Mouse (Mus musculus) gastrocnemius, postnatal 4 days (tissue): ENCODE data around the gene H2afy. TPM values are rescaled to one million over a fixed set of nuclear protein-coding genes. Genes with fewer than 3 reads are reported as not detected.

Experiments
- DNase-seq, 2 experiments: peaks; one replicate each; pipeline ENCODE4 v3.0.0; 2021 to 2022; ENCODE audit warnings: low spot score in 2 of 2, mixed read lengths in 2 of 2
- long read RNA-seq, 2 experiments: library from polyadenylated mRNA; stranded (forward); transcript quantifications; one replicate each; pipeline ENCODE4 v2.0.0; 2021
- total RNA-seq, 2 experiments: library from RNA; stranded (reverse); gene quantifications; 2 replicates each; pipeline ENCODE4 v1.2.3; 2021

The H2afy gene
- 10 to 100 TPM; 80.2 to 89.7 TPM for total RNA-seq
- long read RNA-seq, experiment 1, transcript H2afy-202 (9 exons, 1,933 nt), result major isoform, 26 of 129 reads
- long read RNA-seq, experiment 1, transcript H2afy-201 (9 exons, 2,046 nt), result minor isoform, 16 of 129 reads
- long read RNA-seq, experiment 1, partial matches to known transcripts, result 1 of 129 reads
- long read RNA-seq, experiment 1, other reads (novel, unspliced or antisense), result 81 of 129 reads
- long read RNA-seq, experiment 2, transcript H2afy-201 (9 exons, 2,046 nt), result minor isoform, 9 of 170 reads
- long read RNA-seq, experiment 2, transcript H2afy-203 (3 exons, 728 nt), result minor isoform, 5 of 170 reads
- long read RNA-seq, experiment 2, transcript H2afy-202 (9 exons, 1,933 nt), result major isoform, 36 of 170 reads
- long read RNA-seq, experiment 2, partial matches to known transcripts, result 12 of 170 reads
- long read RNA-seq, experiment 2, other reads (novel, unspliced or antisense), result 108 of 170 reads

DNA sequence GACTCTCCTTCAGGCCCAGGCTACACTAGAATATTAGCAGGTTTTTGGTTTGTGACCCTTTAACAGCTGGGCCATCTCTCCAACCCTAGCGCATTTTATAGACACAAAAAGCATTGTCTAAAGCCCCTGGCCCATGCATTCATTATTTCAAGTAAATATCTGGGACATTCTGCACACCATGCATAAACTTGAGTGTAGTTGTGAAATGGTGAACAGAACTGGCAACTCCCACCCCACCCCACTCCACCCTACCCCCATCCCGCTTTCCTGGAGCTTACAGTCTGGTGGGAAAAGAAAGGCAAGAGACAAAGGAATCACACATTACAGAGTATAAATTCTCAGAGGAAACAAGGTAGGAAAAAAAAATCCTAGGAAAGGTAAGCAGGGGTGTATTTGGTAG, at the start of gene H2afy:
Gene H2afy (minus strand): TSS at position 162 of the 400 bp plus-strand sequence.
- no peak for DNase-seq

DNA sequence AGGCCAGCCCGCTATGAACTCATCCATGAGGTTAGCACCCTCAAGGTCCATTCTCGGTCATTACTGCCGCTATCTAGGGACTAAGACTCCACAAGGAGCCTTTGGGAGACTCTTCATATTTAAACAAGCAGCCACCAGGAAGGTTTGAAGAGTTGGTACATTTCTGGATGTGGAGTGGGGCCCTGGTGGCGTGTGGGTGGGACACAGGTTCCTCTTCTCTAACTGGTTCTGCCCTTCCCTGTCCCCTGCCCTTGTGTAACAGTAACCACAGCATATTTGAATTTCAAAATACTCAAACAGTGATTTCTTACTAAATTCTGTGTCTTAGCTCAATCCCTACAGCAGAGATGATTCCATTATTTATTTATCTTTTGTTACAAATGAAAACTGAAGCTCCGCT, 47.5 kb upstream of the H2afy start:
- DNase-seq, result no peak

DNA sequence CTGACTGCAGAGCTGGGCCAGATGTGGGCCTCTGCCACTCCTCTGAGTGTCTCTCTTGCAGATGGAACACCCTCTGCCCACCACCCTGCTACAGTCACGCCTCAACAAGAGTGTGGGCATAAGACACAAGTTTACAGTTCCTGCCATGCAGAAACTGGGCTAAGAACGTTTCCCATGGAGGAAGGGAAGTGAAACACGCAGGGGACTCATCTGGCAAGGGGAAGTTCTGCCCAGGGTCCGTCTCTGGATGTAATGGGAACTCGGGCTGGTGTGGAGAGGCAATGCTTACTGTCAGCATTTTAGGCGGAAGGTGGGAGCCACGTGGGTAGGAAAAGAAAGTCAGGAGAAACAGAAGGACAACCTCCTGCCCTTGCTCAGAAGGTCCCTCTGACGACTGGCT, 45.3 kb upstream of the H2afy start:
- no peak for DNase-seq

DNA sequence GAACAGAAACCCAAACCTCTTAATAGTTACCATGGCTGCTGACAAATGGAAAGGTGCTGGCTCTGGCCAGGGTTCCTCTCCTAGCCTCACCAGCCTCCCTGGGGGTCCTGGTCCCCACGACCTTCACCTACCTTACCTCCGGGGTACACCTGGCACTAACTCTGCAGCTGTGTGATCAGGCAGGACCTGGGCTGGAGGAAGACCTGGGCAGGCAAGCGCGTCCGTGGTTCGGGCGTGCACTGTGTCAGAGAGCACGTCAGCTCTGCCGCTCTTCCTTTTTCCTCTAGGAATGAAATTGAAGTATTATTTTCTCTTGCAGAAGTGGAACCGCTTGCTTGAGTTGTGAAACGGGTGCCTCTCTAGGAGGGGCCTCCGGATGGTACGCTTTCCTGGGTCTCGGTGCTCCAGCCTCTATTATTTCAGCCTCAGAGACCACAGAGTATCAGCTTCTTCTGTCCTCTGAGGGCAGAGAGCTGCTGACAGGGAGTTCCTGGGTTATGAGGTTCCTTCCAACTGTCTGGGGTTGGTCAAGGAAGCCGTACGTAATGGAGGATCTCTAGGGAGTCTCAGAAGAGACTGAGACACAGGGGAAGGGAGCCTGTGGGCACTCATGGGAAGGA, 42.4 kb upstream of the H2afy start, which contains the start of gene Tifab:
Gene Tifab (minus strand): TSS at position 470 of the 620 bp plus-strand sequence.
- DNase-seq, result no peak

DNA sequence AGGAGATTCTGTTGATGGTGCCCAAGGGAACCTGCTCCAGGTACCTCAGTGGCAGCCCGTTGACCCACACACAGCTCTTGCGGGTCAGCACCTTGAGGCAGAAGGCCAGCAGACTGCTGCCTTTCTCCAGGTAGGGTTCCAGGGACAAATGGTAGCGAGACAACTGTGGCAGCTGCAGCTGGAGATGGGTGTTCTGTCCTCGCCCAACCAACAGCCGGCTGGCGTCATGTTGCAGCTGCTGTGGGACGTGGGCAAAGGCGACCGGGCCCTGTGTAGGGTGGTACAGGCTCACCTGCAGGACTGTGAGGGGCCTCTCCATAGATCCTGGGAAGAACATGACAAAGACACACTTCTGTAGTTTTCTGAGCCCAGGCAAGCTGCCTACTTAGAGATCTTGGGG, 40.1 kb upstream of the H2afy start:
- DNase-seq, result no peak

DNA sequence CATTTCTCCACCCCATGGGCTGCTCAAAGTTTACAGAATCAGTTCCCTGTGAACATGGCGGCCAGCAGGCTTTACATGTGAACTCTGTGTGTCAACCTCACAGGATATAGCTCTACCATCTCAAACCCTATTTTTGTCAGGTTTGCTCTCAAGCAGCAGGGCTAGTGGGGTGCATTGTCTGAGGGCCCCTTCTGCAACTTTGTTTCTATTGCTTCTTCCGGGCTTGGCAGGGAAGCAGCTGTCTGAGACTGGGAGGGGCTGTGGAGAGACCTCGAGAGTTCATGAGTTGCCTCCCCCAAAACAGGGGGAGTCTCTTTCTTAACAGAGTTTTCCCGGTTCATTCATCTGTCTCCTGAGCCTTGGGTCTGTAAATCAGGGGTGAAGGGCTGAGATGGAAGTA, 39.7 kb upstream of the H2afy start:
- DNase-seq, result no peak

DNA sequence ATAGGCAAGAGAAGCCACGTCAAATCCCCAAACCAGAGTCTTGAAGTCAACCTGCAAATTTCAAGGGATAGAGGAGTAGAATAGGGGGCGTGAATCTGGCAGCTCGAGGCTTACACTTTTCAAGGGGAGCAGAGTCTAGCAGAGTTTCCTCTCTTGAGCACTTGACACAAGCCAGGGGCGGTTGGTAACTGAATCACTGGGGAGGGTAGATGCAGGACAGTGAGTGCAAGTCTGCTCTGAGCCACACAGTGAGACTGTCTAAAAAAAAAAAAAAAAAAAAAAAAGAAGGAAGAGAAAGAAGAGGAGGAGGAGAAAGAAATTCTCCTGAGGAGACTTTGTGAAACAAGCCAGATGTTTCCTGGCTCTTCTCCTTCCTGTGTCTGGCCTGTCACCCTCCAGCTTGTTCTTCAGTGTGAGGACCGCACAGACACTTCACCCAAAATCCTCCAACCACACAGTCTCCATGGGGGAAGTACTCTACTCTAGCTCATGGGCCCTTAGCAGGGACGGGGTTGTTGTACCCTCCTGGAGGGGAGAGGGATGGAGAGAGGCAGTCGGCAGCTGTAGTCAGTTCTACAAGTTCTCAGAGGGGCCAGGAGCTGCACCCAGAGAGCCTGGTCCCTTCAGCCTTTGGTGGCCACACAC, 36.9 kb upstream of the H2afy start:
- no peak for DNase-seq

DNA sequence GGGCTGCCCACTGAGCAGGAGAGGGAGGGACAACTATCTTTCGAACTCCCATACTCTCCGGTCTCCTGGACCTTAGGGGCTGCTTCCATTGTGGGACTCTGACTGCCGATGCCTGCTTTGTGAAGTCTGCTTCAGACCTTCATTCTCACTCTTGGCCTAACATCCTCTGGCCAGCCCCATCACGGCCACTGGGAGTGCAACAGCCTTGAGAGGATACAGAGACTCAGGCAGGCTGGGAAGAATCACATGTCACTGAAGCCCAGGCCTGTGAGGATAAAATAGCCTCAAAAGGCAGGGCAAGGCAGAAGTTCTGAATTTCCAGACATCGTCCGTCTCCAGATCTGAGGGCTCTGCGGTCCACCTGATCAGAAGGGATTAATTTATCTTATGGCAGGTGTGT, 35.9 kb upstream of the H2afy start:
- DNase-seq, result no peak

DNA sequence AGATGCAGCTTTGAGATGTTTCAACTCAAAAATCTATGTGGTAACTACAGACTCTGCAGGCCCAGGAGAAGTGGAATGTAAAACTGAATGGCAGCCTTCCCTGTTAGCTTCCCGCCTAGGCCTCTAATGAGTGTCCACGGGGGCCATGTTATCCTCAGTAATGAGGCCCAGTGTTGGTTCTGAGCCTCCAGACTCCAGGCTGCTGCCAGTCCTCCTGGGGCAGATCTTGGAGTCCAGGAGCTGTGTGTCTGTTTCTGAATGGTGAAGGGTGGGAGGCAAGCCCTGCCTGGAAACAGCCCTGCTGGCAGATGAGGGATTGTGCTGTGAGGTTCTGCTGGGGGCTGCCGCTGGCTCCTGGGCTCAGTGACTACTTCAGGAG, 32.2 kb upstream of the H2afy start:
- no peak for DNase-seq

DNA sequence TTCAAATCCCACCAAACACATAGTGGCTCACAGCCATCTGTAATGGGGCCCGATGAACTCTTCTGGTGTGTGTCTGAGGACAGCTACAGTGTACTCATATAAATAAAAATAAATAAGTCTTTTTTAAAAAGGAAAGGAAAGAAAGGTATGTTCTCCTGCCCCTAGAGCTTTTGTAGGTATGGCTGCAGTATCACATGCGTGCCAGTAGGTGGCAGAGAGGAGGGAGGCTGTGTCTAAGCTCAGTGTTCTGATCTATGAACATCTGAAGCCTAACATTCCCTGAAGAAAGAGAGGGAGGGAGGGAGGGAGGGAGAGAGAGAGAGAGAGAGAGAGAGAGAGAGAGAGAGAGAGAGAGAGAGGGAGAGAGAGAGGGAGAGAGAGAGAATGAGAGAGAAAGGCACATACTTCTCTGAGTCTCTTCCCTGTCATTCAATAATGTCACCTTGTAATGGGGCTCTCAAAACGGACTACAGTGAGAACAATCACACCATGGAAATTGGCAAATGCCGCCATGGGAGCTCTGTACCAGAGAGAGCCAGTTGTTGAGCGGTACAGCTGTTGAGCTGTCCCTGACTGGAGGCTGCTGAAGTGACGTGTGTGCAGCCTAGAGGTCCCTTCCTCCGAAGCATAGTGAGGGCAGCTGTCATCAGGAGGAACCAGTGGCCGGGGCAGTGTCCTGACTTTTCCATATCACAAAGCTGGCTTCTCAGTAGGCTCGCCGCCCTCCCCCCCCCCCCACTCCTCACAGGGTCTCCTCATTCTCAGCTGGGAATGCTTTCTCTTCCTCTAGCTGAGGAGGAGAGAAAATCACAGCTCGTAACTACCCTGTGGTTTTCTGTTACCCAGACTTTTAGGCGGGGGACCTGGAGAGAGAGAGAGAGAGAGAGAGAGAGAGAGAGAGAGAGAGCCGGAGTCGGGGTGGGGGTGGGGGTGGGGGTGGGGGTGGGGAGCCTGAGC, 31.6 kb upstream of the H2afy start:
- DNase-seq, result peak in 1 of 2 experiments; percentile 34

DNA sequence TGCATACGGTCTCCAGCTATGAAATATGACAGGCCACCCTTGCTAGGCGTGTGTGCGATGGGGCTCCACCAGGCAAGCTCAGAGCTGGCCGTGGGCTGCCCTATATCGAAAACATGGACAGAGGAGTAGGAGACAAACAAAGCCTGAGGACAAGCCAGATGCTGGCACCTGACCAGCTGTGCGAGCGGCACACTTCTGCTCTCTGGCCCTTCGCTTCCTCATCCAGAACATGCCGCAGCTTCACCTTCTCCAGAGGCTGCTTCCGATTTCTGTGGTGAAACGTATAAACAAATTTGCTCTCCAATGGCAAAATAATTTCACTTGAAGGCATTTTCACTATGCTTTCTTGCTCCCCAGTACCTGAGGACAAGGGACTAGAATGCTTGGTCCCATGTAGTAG, 29.4 kb upstream of the H2afy start:
- DNase-seq, result no peak

DNA sequence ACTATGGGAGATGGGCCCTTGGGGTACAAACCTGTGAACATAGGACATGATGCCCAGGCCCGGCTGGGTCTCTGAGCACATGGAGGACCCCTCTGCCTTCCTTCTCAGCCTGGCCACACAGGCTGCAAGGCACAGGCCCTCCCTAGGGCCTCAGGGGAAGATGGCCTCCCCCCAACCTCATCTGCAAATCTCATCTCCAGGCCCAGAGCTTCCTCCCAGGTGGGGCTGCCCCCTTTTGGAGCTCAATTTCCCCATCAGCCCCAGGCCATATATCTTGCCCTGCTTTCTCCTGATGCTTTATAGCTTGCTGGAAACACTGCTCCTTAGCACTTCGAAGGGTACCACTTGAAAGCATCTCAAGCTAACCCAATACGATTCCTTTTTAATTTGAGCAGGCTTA, 28.2 kb upstream of the H2afy start:
- no peak for DNase-seq

DNA sequence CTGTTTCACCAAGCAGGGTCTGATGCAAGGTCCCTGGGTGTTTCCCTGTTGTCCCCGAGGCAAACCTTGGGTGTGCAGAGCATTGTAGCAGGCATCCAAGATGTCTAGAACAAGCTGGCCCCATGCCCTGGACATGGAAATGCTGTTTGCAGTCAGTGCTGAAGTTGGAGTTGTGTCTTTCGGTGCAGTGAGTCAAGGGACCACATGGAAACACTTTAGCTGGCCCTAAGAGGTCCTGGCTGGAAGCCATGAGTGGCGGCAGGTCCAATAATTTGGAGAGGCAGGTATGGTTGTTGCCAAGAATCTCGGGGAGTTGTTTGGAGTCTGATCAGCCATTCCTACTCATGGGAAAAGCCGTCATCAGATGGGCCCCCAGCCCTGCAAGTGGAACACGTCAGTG, 27.6 kb upstream of the H2afy start:
- peak; percentile 55 to 83 for DNase-seq

DNA sequence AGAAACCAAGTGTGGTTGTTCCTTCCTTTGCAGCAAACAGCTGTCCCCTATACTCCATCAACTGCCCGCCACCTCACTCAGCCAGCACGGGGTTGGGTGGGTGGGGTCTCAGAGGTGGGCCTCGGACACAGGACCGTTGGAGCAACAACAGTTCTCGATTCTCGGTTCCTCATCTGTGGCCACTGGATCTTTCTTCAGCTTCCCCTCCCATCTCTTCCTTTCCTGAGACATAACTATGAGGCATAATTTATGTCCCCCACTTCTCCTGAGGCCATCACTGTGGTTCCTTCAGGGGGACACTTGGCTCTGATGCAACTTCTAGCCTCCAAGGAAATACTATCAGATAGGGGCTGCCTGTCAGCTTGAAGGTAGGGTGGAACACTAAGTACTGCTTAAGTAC, 26.7 kb upstream of the H2afy start:
- no peak for DNase-seq

DNA sequence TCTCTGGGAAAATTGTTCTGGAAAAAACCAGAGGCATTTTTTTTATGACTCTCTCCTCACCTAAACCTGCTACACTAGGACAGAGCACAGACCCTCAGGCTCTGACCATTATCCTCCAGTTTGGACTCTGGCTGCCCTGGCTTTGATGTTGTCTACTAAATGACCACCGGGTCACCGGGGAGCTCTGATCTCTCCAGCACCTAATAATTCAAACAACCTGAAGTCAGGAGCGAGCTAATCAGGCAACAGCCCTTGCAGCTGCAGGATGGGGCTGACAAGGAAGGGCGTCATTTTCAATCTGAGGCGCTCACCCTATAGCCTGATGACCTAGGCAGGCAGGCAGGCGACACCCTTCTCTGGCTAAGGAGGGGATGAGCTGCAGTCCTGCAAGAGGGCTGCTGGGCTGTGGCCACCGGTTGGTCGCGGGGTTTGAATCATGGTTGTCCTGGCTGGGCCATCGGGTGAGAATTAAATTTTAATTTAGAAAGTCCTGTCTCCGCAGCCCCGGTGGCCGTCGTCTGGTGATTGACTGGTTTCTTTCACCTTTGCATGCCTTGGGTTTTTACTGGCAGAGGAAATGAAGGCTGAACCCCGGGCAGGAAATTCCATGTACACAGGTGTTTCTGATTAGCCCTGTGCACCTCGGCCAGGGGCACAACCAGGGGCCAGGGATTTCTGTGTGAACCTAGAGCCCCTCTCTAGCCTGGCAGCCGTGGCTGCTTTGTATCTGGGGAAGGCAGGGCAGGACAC, 23.6 kb upstream of the H2afy start:
- no peak for DNase-seq

DNA sequence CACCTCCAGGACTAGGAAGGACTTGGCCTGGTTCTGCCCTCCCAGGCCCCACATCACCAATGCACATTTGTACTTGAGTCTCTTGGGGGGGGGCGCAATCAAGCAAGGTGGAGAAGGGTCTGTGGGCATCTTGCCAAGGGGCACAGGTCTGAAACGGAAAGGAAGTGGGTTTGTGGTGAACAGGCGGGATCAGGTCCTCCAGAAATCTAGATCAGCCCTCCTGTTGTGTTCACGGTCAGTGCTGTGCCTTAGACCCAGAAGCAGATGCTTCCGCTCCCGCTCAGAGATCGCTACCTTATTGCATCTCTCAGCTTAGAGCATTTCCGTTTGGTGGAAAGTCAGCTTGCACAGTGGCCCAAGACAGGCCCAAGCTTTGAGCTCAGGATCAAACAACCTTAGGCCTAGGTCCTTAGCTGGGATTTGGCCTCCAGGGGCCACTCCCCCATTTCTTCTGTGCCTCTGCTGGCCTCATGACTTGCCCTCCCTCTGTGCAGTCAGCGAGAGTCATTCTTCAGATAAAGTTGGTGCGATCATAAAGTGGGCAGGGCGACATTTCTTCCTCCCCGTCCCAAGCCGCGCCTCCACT, 22.9 kb upstream of the H2afy start:
- DNase-seq, result no peak

DNA sequence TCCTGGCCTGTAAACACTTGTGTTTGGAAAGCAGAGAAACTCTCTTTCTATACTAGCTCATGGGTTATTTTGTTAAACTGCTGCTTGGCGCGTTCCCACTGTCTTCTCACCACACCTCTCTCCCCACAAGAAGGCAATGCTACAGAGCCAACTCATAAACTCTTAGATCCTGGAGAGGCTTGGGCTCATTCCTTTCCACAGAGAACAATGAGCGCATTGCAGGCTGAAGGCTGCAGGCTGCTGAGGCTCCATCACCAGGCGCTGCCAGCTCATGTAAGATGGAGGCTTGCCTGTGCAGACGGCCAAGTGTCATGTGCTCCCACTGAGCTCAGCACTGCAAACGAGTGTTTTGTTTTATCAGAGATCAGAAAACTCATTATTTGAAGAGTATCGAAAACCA, 19.5 kb upstream of the H2afy start:
- DNase-seq, result no peak

DNA sequence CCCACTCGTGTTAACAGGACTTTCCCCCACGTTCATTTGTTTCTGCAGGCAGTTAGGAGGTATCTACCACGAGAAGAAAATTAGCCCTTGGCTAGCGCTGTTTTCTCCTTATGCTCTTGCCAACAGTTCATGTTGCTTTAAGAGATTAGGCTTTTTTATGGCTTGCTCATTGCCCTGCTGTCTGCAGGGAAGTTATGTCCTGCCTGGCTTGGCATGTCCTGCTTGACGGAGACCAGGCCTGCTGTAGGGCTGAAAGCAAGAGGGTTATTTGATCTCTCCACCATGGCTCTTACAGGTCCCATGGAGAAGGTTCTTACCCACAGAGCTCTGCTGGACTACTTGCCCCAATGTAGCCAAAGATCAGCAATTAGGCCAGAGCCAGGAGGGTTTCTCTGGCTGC, 18.9 kb upstream of the H2afy start:
- DNase-seq, result no peak

DNA sequence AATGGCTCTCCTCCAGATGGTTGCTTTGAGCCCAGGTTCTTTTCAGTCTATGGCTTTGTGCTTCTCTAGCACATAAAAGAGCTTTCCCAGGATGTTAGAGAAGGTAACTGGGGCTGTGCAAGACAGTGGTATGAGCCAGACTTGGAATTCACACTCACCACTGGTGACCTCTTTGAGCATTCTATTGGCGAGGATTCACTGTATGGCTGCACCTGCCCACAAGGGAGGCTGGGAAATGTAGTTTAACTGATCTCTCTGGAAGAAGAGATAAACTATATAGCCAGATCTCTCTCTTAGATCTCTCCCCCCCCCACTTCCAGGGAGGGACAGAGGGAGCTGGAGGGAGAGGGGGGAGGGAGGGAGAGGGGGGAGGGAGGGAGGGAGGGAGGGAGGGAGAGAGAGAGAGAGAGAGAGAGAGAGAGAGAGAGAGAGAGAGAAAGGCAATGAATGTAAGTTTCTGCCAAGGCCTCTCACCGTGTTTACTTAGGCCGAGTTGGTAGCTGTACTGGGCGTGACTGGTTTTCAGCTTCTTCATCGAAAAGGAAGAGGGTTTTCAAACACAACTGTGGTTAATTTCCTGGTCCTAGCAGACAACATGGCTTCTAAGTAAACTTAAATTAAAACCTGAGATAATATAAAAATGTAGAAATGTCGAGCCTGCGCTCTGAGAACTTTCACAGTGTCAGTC, 16.8 kb upstream of the H2afy start:
- no peak for DNase-seq
